Mouse (Mus musculus) C2C12 (cell line): ENCODE data around the gene Ptpn14.

Experiments
- CTCF ChIP-seq: IDR thresholded peaks from one replicate; pipeline ENCODE4 v1.5.1; 2011; ENCODE audit not compliant: control insufficient read depth, insufficient read depth, insufficient read length
- MYOD1 ChIP-seq: IDR thresholded peaks from one replicate; pipeline ENCODE4 v1.6.1; 2011; ENCODE audit warnings: low read depth; ENCODE audit not compliant: control insufficient read depth, insufficient read length
- USF1 ChIP-seq: IDR thresholded peaks from one replicate; pipeline ENCODE4 v1.6.1; 2011; ENCODE audit warnings: low read depth, mild to moderate bottlenecking, control low read depth, moderate library complexity

GRCm38 (mm10) chr1:189798949-189799348 is 70.9 kb downstream of the Ptpn14 start:
- TF ChIP-seq CTCF (no peak), USF1 (no peak), MYOD1 (no peak)
